Mouse (Mus musculus) brain, embryonic 18.5 days (tissue): Measurements from ENCODE around the gene Ttc41.

ENCODE experiments used
- DNase-seq: peaks from one replicate; pipeline ENCODE4 v3.0.0-alpha.2; 2012; ENCODE audit warnings: low read depth, low spot score

The Ttc41 gene

GRCm38 (mm10) chr10:86755816-86756502 is 50.3 kb downstream of the Ttc41 start:
- no peak for DNase-seq

- DNase-seq, result no peak
These were observed 52.1 kb downstream of the Ttc41 start for GRCm38 (mm10) chr10:86757724-86758123.

GRCm38 (mm10) chr10:86758211-86758610 is 52.6 kb downstream of the Ttc41 start:
- no peak for DNase-seq

GRCm38 (mm10) chr10:86761236-86761635 is 55.6 kb downstream of the Ttc41 start:
- DNase-seq, result no peak

GRCm38 (mm10) chr10:86761722-86762383 is 56.2 kb downstream of the Ttc41 start:
- DNase-seq, result no peak

GRCm38 (mm10) chr10:86762384-86762730 is 56.7 kb downstream of the Ttc41 start:
- DNase-seq, result no peak

- no peak for DNase-seq
These were observed 58.1 kb downstream of the Ttc41 start, which contains the start of gene Gm49358 for GRCm38 (mm10) chr10:86763672-86764071. Gene Gm49358 (plus strand): TSS chr10:86763972.

GRCm38 (mm10) chr10:86765344-86765966 is 59.8 kb downstream of the Ttc41 start:
- DNase-seq, result no peak

GRCm38 (mm10) chr10:86769216-86769615 is 63.6 kb downstream of the Ttc41 start:
- DNase-seq, result no peak

GRCm38 (mm10) chr10:86769797-86770196 is 64.2 kb downstream of the Ttc41 start:
- DNase-seq, result no peak

GRCm38 (mm10) chr10:86771701-86772100 is 66.1 kb downstream of the Ttc41 start:
- no peak for DNase-seq

GRCm38 (mm10) chr10:86772231-86772631 is 66.6 kb downstream of the Ttc41 start:
- DNase-seq, result no peak

GRCm38 (mm10) chr10:86773360-86773759 is 67.7 kb downstream of the Ttc41 start:
- no peak for DNase-seq

GRCm38 (mm10) chr10:86776281-86776680 is 70.7 kb downstream of the Ttc41 start:
- DNase-seq, result no peak

GRCm38 (mm10) chr10:86777614-86778319 is 72.2 kb downstream of the Ttc41 start:
- DNase-seq, result no peak

GRCm38 (mm10) chr10:86778398-86779116 is 72.9 kb downstream of the Ttc41 start, which contains the start of gene Nt5dc3:
Gene Nt5dc3 (plus strand): TSS chr10:86779005.
- DNase-seq, result peak; percentile 85

- DNase-seq, result no peak
These were observed 73.6 kb downstream of the Ttc41 start for GRCm38 (mm10) chr10:86779117-86779755.

- no peak for DNase-seq
These were observed 74.3 kb downstream of the Ttc41 start for GRCm38 (mm10) chr10:86779816-86780500.

GRCm38 (mm10) chr10:86781641-86782040 is 76.0 kb downstream of the Ttc41 start:
- DNase-seq, result no peak

GRCm38 (mm10) chr10:86782656-86783055 is 77.0 kb downstream of the Ttc41 start:
- DNase-seq, result no peak
